Mouse (Mus musculus) hindbrain, embryonic 15.5 days (tissue): ENCODE measurements at regions not wholly inside any gene's neighbourhood (a gene's known extent, or its start where the extent isn't known, plus 50 kb on each side); places are given as distances from the start of the nearest gene placed in this dataset.
"Not testable (repeated sequence)": the region's sequence is repeated elsewhere in the genome, so short reads cannot be mapped to it uniquely, and the experiment has no call there.

Experiments
- ATAC-seq: fragments of 200-750 bp; cut with Nextera tagmentation; 2 replicates; pipeline ENCODE4 v1.8.0; 2017; ENCODE audit warnings: low read depth, moderate number of reproducible peaks, moderate TSS enrichment; ENCODE audit not compliant: low FRiP score
- H3K27ac ChIP-seq: fragments of 300-500 bp; sonication (generic); replicated peaks from 2 replicates; pipeline ENCODE4 v1.5.1; 2015; ENCODE audit warnings: mild to moderate bottlenecking, inconsistent platforms
- H3K27me3 ChIP-seq: fragments of 300-500 bp; sonication (generic); 2 replicates; pipeline ENCODE4 v1.6.1; 2015; ENCODE audit warnings: control low read depth, inconsistent platforms
- H3K36me3 ChIP-seq: fragments of 300-500 bp; sonication (generic); 2 replicates; pipeline ENCODE4 v1.6.1; 2015; ENCODE audit warnings: control low read depth, inconsistent platforms
- H3K4me1 ChIP-seq: fragments of 300-500 bp; sonication (generic); replicated peaks from 2 replicates; pipeline ENCODE4 v1.6.1; 2015; ENCODE audit warnings: control low read depth, inconsistent platforms
- H3K4me2 ChIP-seq: fragments of 300-500 bp; sonication (generic); 2 replicates; pipeline ENCODE4 v1.6.1; 2015; ENCODE audit warnings: moderate library complexity, mild to moderate bottlenecking, inconsistent platforms
- H3K4me3 ChIP-seq: fragments of 300-500 bp; sonication (generic); 2 replicates; pipeline ENCODE4 v1.5.1; 2015; ENCODE audit warnings: mild to moderate bottlenecking, inconsistent platforms
- H3K9ac ChIP-seq: fragments of 300-500 bp; sonication (generic); 2 replicates; pipeline ENCODE4 v1.6.1; 2015; ENCODE audit warnings: inconsistent platforms
- H3K9me3 ChIP-seq: fragments of 300-500 bp; sonication (generic); 2 replicates; pipeline ENCODE4 v1.6.1; 2016; ENCODE audit warnings: control low read depth, inconsistent platforms
- WGBS: fragments of 180-500 bp; shearing (Covaris S2); methylation state at CpG from one replicate; pipeline ENCODE4 v1.1.7; 2015; 5-methylcytosine and 5-hydroxymethylcytosine counted together

GRCm38 (mm10) chr13:85035903-85036302 lies 153.3 kb upstream of the Ccnh start:
- 74% methylated on average over 2 of the region's 2 CpGs for WGBS
- H3K4me1 ChIP-seq, result no peaks in the 10 kb centered on the region
- H3K4me2 ChIP-seq, result no peak overlapping the region
- ATAC-seq, result no peak
- no peaks in the 10 kb centered on the region for H3K36me3 ChIP-seq
- H3K9me3 ChIP-seq, result peaks cover 7% of the 10 kb centered on the region; the same call in 1 of the 2 replicates
- H3K9ac ChIP-seq, result no peak overlapping the region
- no peaks in the 10 kb centered on the region for H3K27me3 ChIP-seq
- H3K4me3 ChIP-seq, result no peak overlapping the region
- no peak overlapping the region for H3K27ac ChIP-seq

GRCm38 (mm10) chr13:85036830-85037229 lies 152.4 kb upstream of the Ccnh start:
- Histone ChIP-seq H3K4me2 (no peak overlapping the region), H3K27ac (no peak overlapping the region), H3K4me1 (no peaks in the 10 kb centered on the region), H3K36me3 (no peaks in the 10 kb centered on the region), H3K9ac (no peak overlapping the region), H3K4me3 (no peak overlapping the region), H3K27me3 (no peaks in the 10 kb centered on the region), H3K9me3 (peaks cover 7% of the 10 kb centered on the region; the same call in 1 of the 2 replicates)
- ATAC-seq, result no peak
- 76% methylated on average over 1 of the region's 1 CpGs for WGBS

DNA sequence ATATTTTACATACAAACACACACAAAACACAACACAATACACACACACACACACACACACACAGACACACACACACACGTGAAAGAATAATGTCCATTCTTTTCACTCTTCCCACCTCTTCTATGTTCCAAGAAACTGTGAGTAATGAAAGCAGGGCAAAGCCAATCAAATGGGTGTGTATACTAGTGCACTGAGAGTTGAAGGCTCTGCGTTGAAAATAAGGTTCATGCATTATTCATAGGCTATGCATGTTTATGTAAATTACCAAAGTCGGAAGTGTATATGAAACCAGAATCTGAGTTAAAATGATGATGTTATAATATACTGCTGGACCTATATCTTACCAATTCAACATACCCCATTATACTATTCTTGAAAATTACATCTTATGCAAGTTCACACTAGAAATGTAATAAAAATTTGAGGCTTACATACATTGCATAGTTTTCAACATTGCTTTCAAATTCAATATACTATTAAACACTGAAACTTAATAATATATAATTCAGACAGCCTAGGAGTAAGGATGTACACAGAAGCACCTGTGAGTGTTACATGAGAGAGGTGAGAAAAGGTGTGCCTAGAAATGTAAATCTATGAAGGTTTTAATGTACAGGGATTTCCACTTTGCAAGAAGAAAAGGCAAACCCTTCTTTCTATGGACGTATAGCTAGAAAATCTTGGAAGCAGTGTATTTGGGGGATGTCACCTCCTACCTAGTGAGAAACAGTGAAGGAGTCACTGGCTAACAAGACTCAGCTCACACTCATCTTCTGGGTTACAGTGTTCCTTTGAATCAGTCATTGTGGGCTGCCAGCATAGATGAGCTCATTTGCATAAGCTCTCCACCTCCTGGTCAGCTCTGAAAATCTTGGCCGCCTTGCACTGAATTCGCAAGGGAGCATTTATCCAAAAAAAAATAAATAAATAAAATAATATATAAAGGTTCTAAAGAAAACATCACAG lies 122.3 kb upstream of the Ccnh start:
- WGBS, result 14% methylated on average over 6 of the region's 6 CpGs
- Histone ChIP-seq H3K9ac (no peak overlapping the region), H3K4me2 (0 out of 2 replicates have a peak overlapping the region, but pooled peaks have one; percentile 11), H3K36me3 (no peaks in the 10 kb centered on the region), H3K9me3 (no peaks in the 10 kb centered on the region), H3K27ac (peak overlapping the region; percentile 72), H3K4me3 (no peak overlapping the region), H3K27me3 (no peaks in the 10 kb centered on the region), H3K4me1 (peaks cover 4% of the 10 kb centered on the region; the same call in 1 of the 2 replicates)
- peak; percentile 89 for ATAC-seq

DNA sequence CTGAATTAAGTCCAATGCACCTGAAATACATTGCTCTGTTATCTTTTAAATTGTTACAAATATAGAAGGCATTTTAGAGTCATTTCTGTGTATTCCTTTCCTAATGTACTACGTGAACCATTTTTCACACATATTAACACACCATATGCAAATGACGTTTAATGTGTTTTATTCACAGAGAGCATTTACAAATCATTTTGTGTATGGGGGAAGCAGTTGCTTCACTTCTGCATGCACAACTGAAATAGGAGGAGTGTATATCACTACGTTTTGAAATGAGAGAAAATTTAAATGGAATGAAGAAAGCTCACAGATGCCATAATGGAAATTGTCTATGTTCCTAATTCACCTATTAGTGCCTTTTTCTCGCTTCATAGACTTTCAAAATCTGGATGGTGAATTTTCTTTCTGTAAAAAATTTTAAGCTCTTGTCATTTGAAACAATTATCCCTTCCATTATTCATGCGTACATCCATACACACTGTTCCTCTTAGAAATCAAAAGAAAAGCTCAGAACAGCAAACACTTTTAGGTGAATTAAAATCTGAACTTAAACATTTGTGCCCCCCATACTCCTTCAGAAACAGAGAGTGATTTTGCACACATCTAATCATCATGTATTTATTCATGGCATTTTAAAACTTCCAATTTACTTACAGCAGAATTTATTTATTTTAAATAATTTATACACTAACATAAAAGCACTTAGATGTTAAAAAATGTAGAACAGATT lies 121.5 kb upstream of the Ccnh start:
- WGBS, result 32% methylated on average over 5 of the region's 5 CpGs
- no peak overlapping the region for H3K9ac ChIP-seq
- H3K4me2 ChIP-seq, result no peak overlapping the region
- H3K27me3 ChIP-seq, result no peaks in the 10 kb centered on the region
- no peaks in the 10 kb centered on the region for H3K9me3 ChIP-seq
- no peak overlapping the region for H3K4me3 ChIP-seq
- no peaks in the 10 kb centered on the region for H3K36me3 ChIP-seq
- H3K4me1 ChIP-seq, result peaks cover 4% of the 10 kb centered on the region; the same call in 1 of the 2 replicates
- H3K27ac ChIP-seq, result peak overlapping the region; percentile 63; the same call in 1 of the 2 replicates
- ATAC-seq, result peak; percentile 57

DNA sequence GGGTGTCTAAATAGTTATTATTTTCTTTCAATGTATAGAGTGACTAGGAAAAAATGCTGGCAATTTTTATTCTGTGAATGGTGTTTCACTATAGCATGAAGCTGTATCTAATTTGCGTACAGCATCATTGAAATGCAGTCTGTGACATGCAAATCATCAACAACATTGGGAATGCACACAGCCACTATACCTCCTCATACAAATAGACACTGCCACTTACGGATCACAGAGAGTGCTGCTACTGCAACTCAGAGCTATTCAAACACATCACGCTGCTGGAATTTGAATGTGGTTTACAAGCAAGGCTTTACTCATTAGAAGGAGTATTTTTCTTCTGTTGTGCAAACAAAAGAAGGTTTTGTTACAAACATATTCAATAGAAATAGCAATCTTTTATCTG lies 120.8 kb upstream of the Ccnh start:
- Histone ChIP-seq H3K27me3 (no peaks in the 10 kb centered on the region), H3K4me2 (no peak overlapping the region), H3K4me3 (no peak overlapping the region), H3K9me3 (no peaks in the 10 kb centered on the region), H3K9ac (no peak overlapping the region), H3K4me1 (peaks cover 4% of the 10 kb centered on the region; the same call in 1 of the 2 replicates), H3K36me3 (no peaks in the 10 kb centered on the region), H3K27ac (peak overlapping the region; percentile 67)
- 23% methylated on average over 3 of the region's 3 CpGs for WGBS
- ATAC-seq, result peak; percentile 82

- Histone ChIP-seq H3K4me3 (no peak overlapping the region), H3K4me1 (no peaks in the 10 kb centered on the region), H3K27me3 (no peaks in the 10 kb centered on the region), H3K36me3 (no peaks in the 10 kb centered on the region), H3K9ac (no peak overlapping the region), H3K4me2 (no peak overlapping the region), H3K9me3 (no peaks in the 10 kb centered on the region), H3K27ac (no peak overlapping the region)
- WGBS, result 77% methylated on average over 5 of the region's 5 CpGs
- ATAC-seq, result no peak
These were observed 105.9 kb upstream of the Ccnh start for GRCm38 (mm10) chr13:85083335-85083734.

DNA sequence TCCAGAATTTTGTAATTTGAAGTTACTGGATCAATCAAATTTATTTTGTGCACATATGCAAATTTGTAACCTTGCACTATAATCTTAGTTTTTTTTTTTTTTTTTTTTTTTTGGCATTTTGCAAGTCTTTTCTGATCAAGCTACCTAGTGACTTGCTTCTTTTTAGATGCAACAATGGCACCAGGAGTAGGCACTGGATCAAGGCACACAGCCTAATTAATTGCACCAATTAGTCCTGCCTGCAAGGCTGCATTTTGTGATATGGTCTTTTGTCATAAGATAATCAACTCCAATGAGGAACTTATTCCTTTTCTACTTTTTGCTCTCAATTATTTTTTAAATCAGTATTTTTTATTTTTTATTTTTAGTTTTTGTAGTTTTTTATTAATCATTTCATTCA lies 105.5 kb upstream of the Ccnh start:
- Histone ChIP-seq H3K27ac (no peak overlapping the region), H3K4me1 (no peaks in the 10 kb centered on the region), H3K4me2 (no peak overlapping the region), H3K9ac (no peak overlapping the region), H3K9me3 (no peaks in the 10 kb centered on the region), H3K36me3 (no peaks in the 10 kb centered on the region), H3K4me3 (no peak overlapping the region), H3K27me3 (no peaks in the 10 kb centered on the region)
- ATAC-seq, result no peak

DNA sequence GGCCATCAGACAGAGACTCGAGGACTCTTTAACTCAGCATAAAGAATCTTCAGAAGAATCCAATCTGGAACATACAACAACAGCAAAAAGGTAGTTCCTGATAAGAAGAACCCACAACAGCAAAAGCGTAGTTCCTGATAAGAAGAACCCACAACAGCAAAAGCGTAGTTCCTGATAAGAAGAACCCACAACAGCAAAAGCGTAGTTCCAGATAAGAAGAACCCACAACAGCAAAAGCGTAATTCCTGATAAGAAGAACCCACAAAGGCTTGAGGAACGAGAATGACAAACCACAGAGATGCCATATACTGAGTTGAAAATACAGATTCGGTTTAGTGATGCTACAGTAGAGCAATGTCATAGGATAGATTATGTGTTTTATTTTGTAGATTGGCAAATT lies 93.0 kb upstream of the Ccnh start:
- ATAC-seq, result no peak
- H3K4me2 ChIP-seq, result no peak overlapping the region
- WGBS, result 90% methylated on average over 7 of the region's 7 CpGs

GRCm38 (mm10) chr13:85123309-85123708 lies 65.9 kb upstream of the Ccnh start:
- no peak overlapping the region for H3K27ac ChIP-seq

More for the DNA sequence above, 93.0 kb upstream of the Ccnh start:
- Histone ChIP-seq H3K27me3 (no peaks in the 10 kb centered on the region), H3K9me3 (no peaks in the 10 kb centered on the region), H3K36me3 (no peaks in the 10 kb centered on the region), H3K9ac (no peak overlapping the region), H3K4me3 (no peak overlapping the region), H3K4me1 (no peaks in the 10 kb centered on the region), H3K27ac (no peak overlapping the region)

DNA sequence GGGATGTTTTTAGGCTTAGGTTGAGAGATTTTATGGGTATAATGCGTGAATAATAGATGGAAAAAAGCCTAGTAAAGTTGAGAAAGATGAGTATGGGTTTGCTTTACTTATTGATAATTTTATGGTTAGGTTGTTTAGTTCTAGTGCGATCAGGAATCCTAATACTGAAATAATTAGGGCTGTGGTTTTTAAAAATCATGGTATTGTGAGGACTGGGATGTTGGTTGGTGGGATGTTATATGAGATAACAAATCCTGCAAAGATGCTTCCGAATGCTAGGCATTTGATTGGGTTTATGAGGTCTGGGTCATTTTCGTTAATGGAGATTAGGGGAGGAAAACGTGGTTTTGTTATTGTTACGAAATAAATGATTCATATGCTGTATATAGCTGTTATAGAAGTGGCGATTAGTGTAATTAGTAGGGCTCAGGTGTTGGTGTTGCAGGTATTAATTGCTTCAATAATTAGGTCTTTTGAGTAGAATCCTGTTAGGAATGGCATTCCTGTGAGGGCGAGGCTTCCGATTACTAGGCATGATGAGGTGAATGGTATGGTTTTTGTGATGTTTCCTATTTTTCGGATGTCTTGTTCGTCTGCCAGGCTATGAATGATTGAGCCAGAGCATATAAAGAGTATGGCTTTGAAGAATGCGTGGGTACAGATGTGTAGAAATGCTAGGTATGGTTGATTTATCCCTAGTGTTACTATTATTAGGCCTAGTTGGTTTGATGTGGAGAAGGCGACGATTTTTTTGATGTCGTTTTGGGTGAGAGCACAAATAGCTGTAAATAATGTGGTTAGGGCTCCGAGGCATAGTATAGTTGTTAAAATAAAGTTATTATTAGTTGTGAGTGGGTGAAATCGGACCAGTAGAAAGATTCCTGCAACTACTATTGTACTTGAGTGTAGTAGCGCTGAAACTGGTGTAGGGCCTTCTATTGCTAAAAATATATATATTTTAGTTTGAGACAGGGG lies 62.3 kb upstream of the Ccnh start:
- H3K4me2 ChIP-seq, H3K27me3 ChIP-seq, H3K9ac ChIP-seq, H3K4me1 ChIP-seq, H3K27ac ChIP-seq, H3K4me3 ChIP-seq, H3K9me3 ChIP-seq, H3K36me3 ChIP-seq: not testable (repeated sequence)
- WGBS, result 80% methylated on average over 18 of the region's 18 CpGs
- peak; percentile 100 for ATAC-seq

More at GRCm38 (mm10) chr13:85123309-85123708, 65.9 kb upstream of the Ccnh start:
- Histone ChIP-seq H3K9ac (no peak overlapping the region), H3K27me3 (no peaks in the 10 kb centered on the region), H3K36me3 (no peaks in the 10 kb centered on the region), H3K9me3 (no peaks in the 10 kb centered on the region), H3K4me3 (no peak overlapping the region), H3K4me2 (no peak overlapping the region), H3K4me1 (no peaks in the 10 kb centered on the region)
- ATAC-seq, result no peak
- 40% methylated on average over 2 of the region's 2 CpGs for WGBS

GRCm38 (mm10) chr13:85127548-85127925 lies 61.7 kb upstream of the Ccnh start:
- Histone ChIP-seq H3K4me2 (no peak overlapping the region), H3K9me3 (no peaks in the 10 kb centered on the region), H3K4me3 (no peak overlapping the region), H3K9ac (no peak overlapping the region), H3K4me1 (no peaks in the 10 kb centered on the region), H3K27me3 (no peaks in the 10 kb centered on the region), H3K36me3 (no peaks in the 10 kb centered on the region), H3K27ac (no peak overlapping the region)
- ATAC-seq, result no peak
- WGBS, result 71% methylated on average over 1 of the region's 1 CpGs
